Mouse (Mus musculus) liver, embryonic 12.5 days (tissue): ENCODE data around the gene Bhlhe23. TPM values are rescaled to one million over a fixed set of nuclear protein-coding genes. Genes with fewer than 3 reads are reported as not detected.

Source experiments
- polyA plus RNA-seq: library from polyadenylated mRNA; unstranded; fragments of >200 nt; fragmentation: Nextera tagmentation; extraction: Ambion mirVana; gene quantifications from 2 replicates; pipeline ENCODE4 v1.2.1, GENCODE M21; 2016

The Bhlhe23 gene
- polyA plus RNA-seq, 1 experiment from 2014 or later = not detected

Other genes with a start within 250 kb of the Bhlhe23 start
- 15.2 and 15.6 TPM in 2 replicates for gene Mrgbp, start 195.6 kb downstream of the Bhlhe23 start, polyA plus RNA-seq
- gene Ogfr, start 187.7 kb downstream of the Bhlhe23 start, polyA plus RNA-seq = 31.6 and 32.5 TPM in 2 replicates
- gene Col9a3, start 179.1 kb downstream of the Bhlhe23 start, polyA plus RNA-seq = 2.4 and 2.9 TPM in 2 replicates
- gene Tcfl5, start 134.2 kb downstream of the Bhlhe23 start, polyA plus RNA-seq = 0.08 and 0.26 TPM in 2 replicates
- gene Dido1, start 66.9 kb downstream of the Bhlhe23 start, polyA plus RNA-seq = 20.6 and 21.5 TPM in 2 replicates
- gene Gid8, start 66.8 kb downstream of the Bhlhe23 start, polyA plus RNA-seq = 102 and 111 TPM in 2 replicates
- gene Slc17a9, start 51.6 kb downstream of the Bhlhe23 start, polyA plus RNA-seq = 4.3 and 4.9 TPM in 2 replicates
- gene Ythdf1, start 144.0 kb upstream of the Bhlhe23 start, polyA plus RNA-seq = 42.3 and 42.6 TPM in 2 replicates
- not detected in 2 replicates for gene Birc7, start 152.1 kb upstream of the Bhlhe23 start, polyA plus RNA-seq
- 2.4 and 3.4 TPM in 2 replicates for gene Nkain4, start 177.8 kb upstream of the Bhlhe23 start, polyA plus RNA-seq
- 47.4 and 47.6 TPM in 2 replicates for gene Arfgap1, start 190.3 kb upstream of the Bhlhe23 start, polyA plus RNA-seq
- gene Col20a1, start 209.6 kb upstream of the Bhlhe23 start, polyA plus RNA-seq = 0.15 and 0.23 TPM in 2 replicates